In the genomic region with DNA sequence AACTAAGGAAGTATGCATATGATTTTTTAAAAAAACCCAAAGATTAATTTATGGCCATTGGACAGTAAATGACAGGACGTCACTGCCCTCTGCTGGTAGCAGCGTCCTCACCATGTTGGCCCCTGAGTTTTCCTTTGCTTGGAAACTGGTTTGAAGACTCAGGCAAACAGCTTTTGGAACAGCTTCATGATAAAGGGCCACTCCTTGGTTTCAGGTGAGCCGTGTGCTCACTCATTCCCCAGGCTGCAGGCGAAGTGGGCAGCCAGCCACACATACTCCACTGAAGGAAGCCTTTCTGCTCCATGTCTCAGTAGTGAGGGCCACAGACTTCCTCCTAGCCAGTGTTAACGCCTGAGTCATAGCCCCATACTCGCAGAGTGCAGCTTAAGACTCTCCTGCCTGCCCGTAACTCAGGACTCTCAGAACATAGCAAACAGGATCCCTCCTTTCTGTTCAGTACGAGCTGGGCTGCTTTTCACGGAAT, we compare ENCODE assay signal across 8 mouse cellular contexts.
DNase-seq lines count a peak whose midpoint lies in the region; ATAC-seq and TF ChIP-seq lines count a peak whose summit lies in the region.

No protein-coding gene starts in this region.

- no peak overlapping the region for H3K9ac ChIP-seq in kidney, embryonic 16.5 days (replicated peaks; ENCODE audit: low read length)
- no peak overlapping the region for H3K9ac ChIP-seq in liver, adult 2 months (ENCODE audit: low read depth, low read length)

- DNase-seq in 3T3-L1 (ENCODE audit: low read depth, low spot score): peak; percentile 94
- peak; percentile 66 for DNase-seq in c-Kit-positive CD71-positive TER-119-positive erythroid progenitor cells, embryonic 14.5 days (ENCODE audit: low spot score)
- peak; percentile 41 to 89 for DNase-seq in frontal cortex, adult 2 months (ENCODE audit: extremely low spot score in 1 of 2, low spot score in 1 of 2)
- DNase-seq in liver, adult 2 months (ENCODE audit: extremely low read depth, low read depth, low spot score): no peak
- peak; percentile 31 for DNase-seq in retina, postnatal 7 days (ENCODE audit: low read depth, low spot score)
- peak; percentile 75 for DNase-seq in urinary bladder, postnatal 36 days (ENCODE audit: low spot score in 2 of 2)

- no peak overlapping the region for H3K4me2 ChIP-seq in kidney, embryonic 16.5 days (replicated peaks; ENCODE audit: low read depth, low read length)

- WGBS in kidney, embryonic 16.5 days: 38% methylated on average over 9 of the region's 9 CpGs
- 29% methylated on average over 9 of the region's 9 CpGs for WGBS in liver, adult 2 months

- ATAC-seq in kidney, embryonic 16.5 days (ENCODE audit: low FRiP score, low TSS enrichment): peak; percentile 61

- no peaks in the 10 kb centered on the region for H3K36me3 ChIP-seq in E14TG2a.4 (ENCODE audit: insufficient read depth, low read length)
- no peaks in the 10 kb centered on the region for H3K36me3 ChIP-seq in kidney, embryonic 16.5 days (ENCODE audit: insufficient read depth, low read length)
- no peaks in the 10 kb centered on the region for H3K36me3 ChIP-seq in liver, adult 2 months (ENCODE audit: control insufficient read depth, insufficient read depth, low read length)

- no peak for TF ChIP-seq POLR2A in liver, adult 2 months (IDR thresholded peaks at IDR 0.05; ENCODE audit: extremely low read depth, insufficient read depth, low read length)

- 0 out of 2 replicates have a peak, but pooled peaks cover 2% of the 10 kb centered on the region for H3K4me1 ChIP-seq in E14TG2a.4 (replicated peaks; ENCODE audit: low read depth, low read length)
- no peaks in the 10 kb centered on the region for H3K4me1 ChIP-seq in kidney, embryonic 16.5 days (ENCODE audit: insufficient read depth, low read length)
- no peaks in the 10 kb centered on the region for H3K4me1 ChIP-seq in liver, adult 2 months (ENCODE audit: control insufficient read depth, insufficient read depth, low read length)

- H3K4me3 ChIP-seq in E14TG2a.4 (replicated peaks; ENCODE audit: low read length): no peak overlapping the region
- H3K4me3 ChIP-seq in kidney, embryonic 16.5 days (ENCODE audit: low read length): no peak overlapping the region
- no peak overlapping the region for H3K4me3 ChIP-seq in liver, adult 2 months (ENCODE audit: insufficient read depth, low read depth, low read length)

- H3K79me2 ChIP-seq in liver, adult 2 months (ENCODE audit: control insufficient read depth, insufficient read depth, low read length): no peaks in the 10 kb centered on the region

- H3K27ac ChIP-seq in kidney, embryonic 16.5 days (ENCODE audit: low read length): no peak overlapping the region
- no peak overlapping the region for H3K27ac ChIP-seq in liver, adult 2 months (replicated peaks; ENCODE audit: insufficient read depth, low read depth, low read length)

- H3K27me3 ChIP-seq in E14TG2a.4 (ENCODE audit: insufficient read depth, low read length): peaks cover 31% of the 10 kb centered on the region
- 0 out of 2 replicates have a peak, but pooled peaks cover 3% of the 10 kb centered on the region for H3K27me3 ChIP-seq in kidney, embryonic 16.5 days (ENCODE audit: insufficient read depth, low read length)
- H3K27me3 ChIP-seq in liver, adult 2 months (ENCODE audit: control insufficient read depth, insufficient read depth, low read length): no peaks in the 10 kb centered on the region

- TF ChIP-seq CTCF in E14TG2a.4 (conservative IDR thresholded peaks at IDR 0.05; ENCODE audit: low read length): peak; percentile 53
- TF ChIP-seq CTCF in liver, adult 2 months (IDR thresholded peaks at IDR 0.05; ENCODE audit: low read depth, low read length): peak; percentile 77

- H3K9me3 ChIP-seq in E14TG2a.4 (ENCODE audit: low read length): no peaks in the 10 kb centered on the region
- H3K9me3 ChIP-seq in kidney, embryonic 16.5 days (ENCODE audit: low read length): no peaks in the 10 kb centered on the region
